Mouse (Mus musculus) heart, embryonic 16.5 days (tissue): Measurements from ENCODE around the gene Ahcyl1. TPM values are rescaled to one million over a fixed set of nuclear protein-coding genes. Genes with fewer than 3 reads are reported as not detected.

Experiments
- ATAC-seq: fragments of 200-750 bp; cut with Nextera tagmentation; replicated peaks from 2 replicates; pipeline ENCODE4 v1.8.0; 2017; ENCODE audit warnings: moderate number of reproducible peaks; ENCODE audit not compliant: insufficient read depth, low FRiP score; ENCODE audit errors: extremely low read depth
- H3K27ac ChIP-seq: fragments of 300-500 bp; sonication (generic); 2 replicates; pipeline ENCODE4 v1.5.1; 2014; ENCODE audit warnings: mild to moderate bottlenecking, low read length, control low read depth, moderate library complexity
- H3K27me3 ChIP-seq: fragments of 300-500 bp; sonication (generic); 2 replicates; pipeline ENCODE4 v1.6.1; 2014; ENCODE audit warnings: low read length, mixed read lengths; ENCODE audit not compliant: control insufficient read depth, insufficient read depth
- H3K36me3 ChIP-seq: fragments of 300-500 bp; sonication (generic); 2 replicates; pipeline ENCODE4 v1.6.1; 2014; ENCODE audit not compliant: control insufficient read depth, insufficient read depth
- H3K4me1 ChIP-seq: fragments of 300-500 bp; sonication (generic); 2 replicates; pipeline ENCODE4 v1.6.1; 2014; ENCODE audit warnings: low read length, mixed read lengths; ENCODE audit not compliant: control insufficient read depth, insufficient read depth
- H3K4me2 ChIP-seq: fragments of 300-500 bp; sonication (generic); 2 replicates; pipeline ENCODE4 v1.6.1; 2014; ENCODE audit warnings: low read depth, mild to moderate bottlenecking, control low read depth, low read length
- H3K4me3 ChIP-seq: fragments of 300-500 bp; sonication (generic); 2 replicates; pipeline ENCODE4 v1.5.1; 2014; ENCODE audit warnings: mild to moderate bottlenecking, control low read depth, low read length
- H3K9ac ChIP-seq: fragments of 300-500 bp; sonication (generic); 2 replicates; pipeline ENCODE4 v1.6.1; 2014; ENCODE audit warnings: low read length, control low read depth
- H3K9me3 ChIP-seq: fragments of 300-500 bp; sonication (generic); replicated peaks from 2 replicates; pipeline ENCODE4 v1.6.1; 2016; ENCODE audit warnings: low read length; ENCODE audit not compliant: control insufficient read depth
- WGBS: fragments of 180-500 bp; shearing (Covaris S2); extraction: QIAGEN DNeasy Blood & Tissue Kit; methylation state at CpG from one replicate; pipeline ENCODE4 v1.1.7; 2014; 5-methylcytosine and 5-hydroxymethylcytosine counted together
- polyA plus RNA-seq: library from polyadenylated mRNA; unstranded; fragments of >200 nt; fragmentation: Nextera tagmentation; extraction: Ambion mirVana; gene quantifications from 2 replicates; pipeline ENCODE4 v1.2.1, GENCODE M21; 2015

The Ahcyl1 gene
- polyA plus RNA-seq, 1 experiment from 2014 or later, result 51.9 TPM

GRCm38 (mm10) chr3:107712081-107712480, 15.7 kb upstream of the Ahcyl1 start:
- 43% methylated on average over 3 of the region's 3 CpGs for WGBS
- Histone ChIP-seq H3K9ac (no peak overlapping the region), H3K4me1 (peaks cover 17% of the 10 kb centered on the region), H3K4me3 (no peak overlapping the region), H3K4me2 (no peak overlapping the region), H3K36me3 (no peaks in the 10 kb centered on the region), H3K27me3 (peaks cover 2% of the 10 kb centered on the region), H3K9me3 (no peaks in the 10 kb centered on the region), H3K27ac (no peak overlapping the region)
- no peak for ATAC-seq

- Histone ChIP-seq H3K4me1 (peaks cover 7% of the 10 kb centered on the region), H3K36me3 (no peaks in the 10 kb centered on the region), H3K27ac (no peak overlapping the region), H3K4me3 (no peak overlapping the region), H3K27me3 (peaks cover 2% of the 10 kb centered on the region), H3K9ac (no peak overlapping the region), H3K4me2 (no peak overlapping the region), H3K9me3 (no peaks in the 10 kb centered on the region)
- 63% methylated on average over 3 of the region's 3 CpGs for WGBS
- ATAC-seq, result no peak
Observed at GRCm38 (mm10) chr3:107709156-107709555, 12.8 kb upstream of the Ahcyl1 start.

- 58% methylated on average over 4 of the region's 4 CpGs for WGBS
Observed at GRCm38 (mm10) chr3:107707239-107707638, 10.9 kb upstream of the Ahcyl1 start.

GRCm38 (mm10) chr3:107706164-107706563, 9.8 kb upstream of the Ahcyl1 start:
- Histone ChIP-seq H3K27me3 (peaks cover 2% of the 10 kb centered on the region; the same call in 1 of the 2 replicates), H3K4me2 (no peak overlapping the region), H3K4me1 (peaks cover 10% of the 10 kb centered on the region), H3K27ac (no peak overlapping the region), H3K9ac (no peak overlapping the region), H3K4me3 (no peak overlapping the region), H3K36me3 (no peaks in the 10 kb centered on the region), H3K9me3 (no peaks in the 10 kb centered on the region)
- ATAC-seq, result no peak
- WGBS, result 32% methylated on average over 2 of the region's 2 CpGs

More at GRCm38 (mm10) chr3:107707239-107707638, 10.9 kb upstream of the Ahcyl1 start:
- Histone ChIP-seq H3K4me2 (no peak overlapping the region), H3K4me3 (no peak overlapping the region), H3K27ac (no peak overlapping the region), H3K36me3 (no peaks in the 10 kb centered on the region), H3K9ac (no peak overlapping the region), H3K4me1 (peaks cover 10% of the 10 kb centered on the region), H3K9me3 (no peaks in the 10 kb centered on the region), H3K27me3 (peaks cover 2% of the 10 kb centered on the region; the same call in 1 of the 2 replicates)
- no peak for ATAC-seq

GRCm38 (mm10) chr3:107704371-107704705, 8.0 kb upstream of the Ahcyl1 start:
- WGBS, result 33% methylated on average over 1 of the region's 1 CpGs
- no peak overlapping the region for H3K9ac ChIP-seq
- H3K4me3 ChIP-seq, result no peak overlapping the region
- peak; percentile 76 for ATAC-seq
- H3K36me3 ChIP-seq, result no peaks in the 10 kb centered on the region
- no peak overlapping the region for H3K4me2 ChIP-seq
- no peaks in the 10 kb centered on the region for H3K9me3 ChIP-seq
- peak overlapping the region; percentile 80 for H3K27ac ChIP-seq
- H3K4me1 ChIP-seq, result peaks cover 10% of the 10 kb centered on the region
- H3K27me3 ChIP-seq, result peaks cover 2% of the 10 kb centered on the region; the same call in 1 of the 2 replicates

- Histone ChIP-seq H3K4me2 (no peak overlapping the region), H3K27ac (peak overlapping the region; percentile 80), H3K27me3 (peaks cover 3% of the 10 kb centered on the region; the same call in 1 of the 2 replicates), H3K9ac (no peak overlapping the region), H3K4me1 (peaks cover 10% of the 10 kb centered on the region), H3K4me3 (no peak overlapping the region), H3K36me3 (no peaks in the 10 kb centered on the region), H3K9me3 (no peaks in the 10 kb centered on the region)
- ATAC-seq, result no peak
- 70% methylated on average over 7 of the region's 7 CpGs for WGBS
Observed at GRCm38 (mm10) chr3:107703675-107704370, 7.5 kb upstream of the Ahcyl1 start.

- Histone ChIP-seq H3K27ac (no peak overlapping the region), H3K36me3 (no peaks in the 10 kb centered on the region), H3K9me3 (no peaks in the 10 kb centered on the region), H3K4me1 (peaks cover 14% of the 10 kb centered on the region), H3K27me3 (peaks cover 2% of the 10 kb centered on the region; the same call in 1 of the 2 replicates), H3K9ac (no peak overlapping the region), H3K4me3 (no peak overlapping the region), H3K4me2 (no peak overlapping the region)
- 79% methylated on average over 1 of the region's 1 CpGs for WGBS
- no peak for ATAC-seq
Observed at GRCm38 (mm10) chr3:107701767-107702394, 5.5 kb upstream of the Ahcyl1 start.

- Histone ChIP-seq H3K9ac (no peak overlapping the region), H3K27ac (no peak overlapping the region), H3K4me3 (no peak overlapping the region), H3K4me2 (no peak overlapping the region), H3K36me3 (no peaks in the 10 kb centered on the region), H3K4me1 (peaks cover 16% of the 10 kb centered on the region), H3K9me3 (no peaks in the 10 kb centered on the region), H3K27me3 (peaks cover 2% of the 10 kb centered on the region; the same call in 1 of the 2 replicates)
- WGBS, result 88% methylated on average over 2 of the region's 2 CpGs
- no peak for ATAC-seq
Observed at GRCm38 (mm10) chr3:107700625-107701024, 4.3 kb upstream of the Ahcyl1 start.

- H3K27ac ChIP-seq, result no peak overlapping the region
Observed at GRCm38 (mm10) chr3:107696910-107697309, 550 bp upstream of the Ahcyl1 start.

More at GRCm38 (mm10) chr3:107696910-107697309, 550 bp upstream of the Ahcyl1 start:
- H3K4me2 ChIP-seq, result 0 out of 2 replicates have a peak overlapping the region, but pooled peaks have one; percentile 24
- H3K4me3 ChIP-seq, result no peak overlapping the region
- WGBS, result 32% methylated on average over 3 of the region's 3 CpGs
- no peaks in the 10 kb centered on the region for H3K36me3 ChIP-seq
- no peak for ATAC-seq
- peaks cover 25% of the 10 kb centered on the region for H3K4me1 ChIP-seq
- H3K9me3 ChIP-seq, result no peaks in the 10 kb centered on the region
- peaks cover 2% of the 10 kb centered on the region; the same call in 1 of the 2 replicates for H3K27me3 ChIP-seq
- peak overlapping the region; percentile 37; the same call in 1 of the 2 replicates for H3K9ac ChIP-seq
